Mouse (Mus musculus): Measurements from ENCODE around the gene Gmfb. TPM values are rescaled to one million over a fixed set of nuclear protein-coding genes. Genes with fewer than 3 reads are reported as not detected.

The Gmfb gene
- polyA plus RNA-seq (2014; fragmentation: Nextera tagmentation; extraction: Ambion mirVana) = 161 and 163 TPM in 2 replicates

- peak within 1 kb of the TSS; percentile 80 for H3K27ac ChIP-seq (ENCODE audit: low read depth, low read length)
- peak; percentile 98 for ATAC-seq (ENCODE audit: low read depth)
- no peaks in the 10 kb centered on the region for H3K9me3 ChIP-seq (ENCODE audit: control insufficient read depth, low read length)
- peak within 1 kb of the TSS; percentile 90 for H3K9ac ChIP-seq (replicated peaks; ENCODE audit: low read depth, low read length)
- peaks cover 10% of the 10 kb centered on the region for H3K4me1 ChIP-seq (ENCODE audit: control insufficient read depth, insufficient read depth, low read length)
- 1% methylated on average over 63 of the region's 65 CpGs for WGBS
- H3K36me3 ChIP-seq (ENCODE audit: control insufficient read depth, insufficient read depth, low read length) = no peaks in the 10 kb centered on the region
- peak within 1 kb of the TSS; percentile 72 for H3K4me2 ChIP-seq (ENCODE audit: low read depth, low read length)
- H3K4me3 ChIP-seq (ENCODE audit: low read depth, low read length) = peak within 1 kb of the TSS; percentile 91
- no peaks in the 10 kb centered on the region for H3K27me3 ChIP-seq (ENCODE audit: control insufficient read depth, insufficient read depth, low read length)
These were observed at the start of gene Gmfb for GRCm38 (mm10) chr14:46821873-46822716. Gene Gmfb, minus strand, starts transcription at chr14:46822242.

- H3K36me3 ChIP-seq (ENCODE audit: control insufficient read depth, insufficient read depth, low read length) = no peaks in the 10 kb centered on the region
- no peak overlapping the region for H3K4me3 ChIP-seq (ENCODE audit: low read depth, low read length)
- H3K9me3 ChIP-seq (ENCODE audit: control insufficient read depth, low read length) = no peaks in the 10 kb centered on the region
- no peaks in the 10 kb centered on the region for H3K4me1 ChIP-seq (ENCODE audit: control insufficient read depth, insufficient read depth, low read length)
- no peak for ATAC-seq (ENCODE audit: low read depth)
- no peak overlapping the region for H3K27ac ChIP-seq (ENCODE audit: low read depth, low read length)
- H3K9ac ChIP-seq (replicated peaks; ENCODE audit: low read depth, low read length) = no peak overlapping the region
- no peaks in the 10 kb centered on the region for H3K27me3 ChIP-seq (ENCODE audit: control insufficient read depth, insufficient read depth, low read length)
- WGBS = 88% methylated on average over 5 of the region's 5 CpGs
- H3K4me2 ChIP-seq (ENCODE audit: low read depth, low read length) = no peak overlapping the region
These were observed 40.9 kb upstream of the Gmfb start for GRCm38 (mm10) chr14:46862922-46863321.

GRCm38 (mm10) chr14:46853677-46854076, 31.6 kb upstream of the Gmfb start:
- H3K9me3 ChIP-seq (ENCODE audit: control insufficient read depth, low read length) = no peaks in the 10 kb centered on the region
- WGBS = 86% methylated on average over 11 of the region's 11 CpGs
- no peak for ATAC-seq (ENCODE audit: low read depth)
- no peak overlapping the region for H3K4me3 ChIP-seq (ENCODE audit: low read depth, low read length)
- H3K27ac ChIP-seq (ENCODE audit: low read depth, low read length) = no peak overlapping the region
- no peaks in the 10 kb centered on the region for H3K36me3 ChIP-seq (ENCODE audit: control insufficient read depth, insufficient read depth, low read length)
- H3K9ac ChIP-seq (replicated peaks; ENCODE audit: low read depth, low read length) = no peak overlapping the region
- no peak overlapping the region for H3K4me2 ChIP-seq (ENCODE audit: low read depth, low read length)
- H3K27me3 ChIP-seq (ENCODE audit: control insufficient read depth, insufficient read depth, low read length) = no peaks in the 10 kb centered on the region
- H3K4me1 ChIP-seq (ENCODE audit: control insufficient read depth, insufficient read depth, low read length) = no peaks in the 10 kb centered on the region

- 98% methylated on average over 1 of the region's 1 CpGs for WGBS
These were observed 27.7 kb upstream of the Gmfb start for GRCm38 (mm10) chr14:46849769-46850168.

GRCm38 (mm10) chr14:46848736-46849135, 26.7 kb upstream of the Gmfb start:
- Histone ChIP-seq H3K4me2 (ENCODE audit: low read depth, low read length) (no peak overlapping the region), H3K27ac (ENCODE audit: low read depth, low read length) (no peak overlapping the region), H3K36me3 (ENCODE audit: control insufficient read depth, insufficient read depth, low read length) (0 out of 2 replicates have a peak, but pooled peaks cover 6% of the 10 kb centered on the region), H3K9me3 (ENCODE audit: control insufficient read depth, low read length) (no peaks in the 10 kb centered on the region), H3K4me1 (ENCODE audit: control insufficient read depth, insufficient read depth, low read length) (no peaks in the 10 kb centered on the region), H3K9ac (replicated peaks; ENCODE audit: low read depth, low read length) (no peak overlapping the region), H3K27me3 (ENCODE audit: control insufficient read depth, insufficient read depth, low read length) (no peaks in the 10 kb centered on the region), H3K4me3 (ENCODE audit: low read depth, low read length) (no peak overlapping the region)
- no peak for ATAC-seq (ENCODE audit: low read depth)
- 71% methylated on average over 5 of the region's 5 CpGs for WGBS

More at GRCm38 (mm10) chr14:46849769-46850168, 27.7 kb upstream of the Gmfb start:
- no peaks in the 10 kb centered on the region for H3K9me3 ChIP-seq (ENCODE audit: control insufficient read depth, low read length)
- no peak overlapping the region for H3K4me2 ChIP-seq (ENCODE audit: low read depth, low read length)
- no peaks in the 10 kb centered on the region for H3K4me1 ChIP-seq (ENCODE audit: control insufficient read depth, insufficient read depth, low read length)
- H3K4me3 ChIP-seq (ENCODE audit: low read depth, low read length) = no peak overlapping the region
- H3K9ac ChIP-seq (replicated peaks; ENCODE audit: low read depth, low read length) = no peak overlapping the region
- H3K27me3 ChIP-seq (ENCODE audit: control insufficient read depth, insufficient read depth, low read length) = no peaks in the 10 kb centered on the region
- ATAC-seq (ENCODE audit: low read depth) = no peak
- 0 out of 2 replicates have a peak, but pooled peaks cover 6% of the 10 kb centered on the region for H3K36me3 ChIP-seq (ENCODE audit: control insufficient read depth, insufficient read depth, low read length)
- H3K27ac ChIP-seq (ENCODE audit: low read depth, low read length) = no peak overlapping the region

GRCm38 (mm10) chr14:46848063-46848590, 26.1 kb upstream of the Gmfb start:
- H3K36me3 ChIP-seq (ENCODE audit: control insufficient read depth, insufficient read depth, low read length) = 0 out of 2 replicates have a peak, but pooled peaks cover 6% of the 10 kb centered on the region
- 82% methylated on average over 4 of the region's 4 CpGs for WGBS
- no peak overlapping the region for H3K9ac ChIP-seq (replicated peaks; ENCODE audit: low read depth, low read length)
- no peaks in the 10 kb centered on the region for H3K27me3 ChIP-seq (ENCODE audit: control insufficient read depth, insufficient read depth, low read length)
- no peak for ATAC-seq (ENCODE audit: low read depth)
- no peaks in the 10 kb centered on the region for H3K4me1 ChIP-seq (ENCODE audit: control insufficient read depth, insufficient read depth, low read length)
- no peak overlapping the region for H3K4me2 ChIP-seq (ENCODE audit: low read depth, low read length)
- no peak overlapping the region for H3K27ac ChIP-seq (ENCODE audit: low read depth, low read length)
- H3K9me3 ChIP-seq (ENCODE audit: control insufficient read depth, low read length) = no peaks in the 10 kb centered on the region
- H3K4me3 ChIP-seq (ENCODE audit: low read depth, low read length) = no peak overlapping the region

GRCm38 (mm10) chr14:46845706-46846105, 23.7 kb upstream of the Gmfb start:
- no peaks in the 10 kb centered on the region for H3K27me3 ChIP-seq (ENCODE audit: control insufficient read depth, insufficient read depth, low read length)
- no peak overlapping the region for H3K4me3 ChIP-seq (ENCODE audit: low read depth, low read length)
- H3K9me3 ChIP-seq (ENCODE audit: control insufficient read depth, low read length) = no peaks in the 10 kb centered on the region
- WGBS = 94% methylated on average over 11 of the region's 11 CpGs
- no peak for ATAC-seq (ENCODE audit: low read depth)
- no peak overlapping the region for H3K27ac ChIP-seq (ENCODE audit: low read depth, low read length)
- 0 out of 2 replicates have a peak, but pooled peaks cover 6% of the 10 kb centered on the region for H3K36me3 ChIP-seq (ENCODE audit: control insufficient read depth, insufficient read depth, low read length)
- no peak overlapping the region for H3K9ac ChIP-seq (replicated peaks; ENCODE audit: low read depth, low read length)
- no peak overlapping the region for H3K4me2 ChIP-seq (ENCODE audit: low read depth, low read length)
- no peaks in the 10 kb centered on the region for H3K4me1 ChIP-seq (ENCODE audit: control insufficient read depth, insufficient read depth, low read length)

GRCm38 (mm10) chr14:46839326-46839725, 17.3 kb upstream of the Gmfb start:
- no peaks in the 10 kb centered on the region for H3K27me3 ChIP-seq (ENCODE audit: control insufficient read depth, insufficient read depth, low read length)
- ATAC-seq (ENCODE audit: low read depth) = no peak
- no peak overlapping the region for H3K4me2 ChIP-seq (ENCODE audit: low read depth, low read length)
- 80% methylated on average over 4 of the region's 4 CpGs for WGBS
- no peaks in the 10 kb centered on the region for H3K36me3 ChIP-seq (ENCODE audit: control insufficient read depth, insufficient read depth, low read length)
- no peak overlapping the region for H3K27ac ChIP-seq (ENCODE audit: low read depth, low read length)
- no peaks in the 10 kb centered on the region for H3K4me1 ChIP-seq (ENCODE audit: control insufficient read depth, insufficient read depth, low read length)
- H3K4me3 ChIP-seq (ENCODE audit: low read depth, low read length) = no peak overlapping the region
- no peak overlapping the region for H3K9ac ChIP-seq (replicated peaks; ENCODE audit: low read depth, low read length)
- H3K9me3 ChIP-seq (ENCODE audit: control insufficient read depth, low read length) = no peaks in the 10 kb centered on the region

Measured in neural tube, embryonic 14.5 days (tissue).